Mouse (Mus musculus): Measurements from ENCODE around the gene Gm14226. TPM values are rescaled to one million over a fixed set of nuclear protein-coding genes. Genes with fewer than 3 reads are reported as not detected.

The Gm14226 gene
- total and polyA plus RNA-seq, 3 experiments = 0.07 to 0.08 TPM; not detected in 1

- Histone ChIP-seq H3K36me3 (ENCODE audit: control insufficient read depth in 1 of 2, insufficient read depth in 2 of 2, low read length in 2 of 2) (peaks cover 5% of the 10 kb centered on the region in 2 experiments), H3K9me3 (replicated peaks; ENCODE audit: insufficient read depth, low read length) (no peaks in the 10 kb centered on the region), H3K27ac (ENCODE audit: control insufficient read depth, low read depth, low read length) (no peak overlapping the region), H3K4me1 (ENCODE audit: control insufficient read depth in 1 of 2, insufficient read depth in 2 of 2, low read length in 2 of 2) (no peaks in the 10 kb centered on the region; a peak in 1 of 4 replicates), H3K79me2 (ENCODE audit: control insufficient read depth, insufficient read depth, low read length, poor library complexity) (no peaks in the 10 kb centered on the region), H3K9ac (ENCODE audit: control insufficient read depth, low read depth, low read length, poor library complexity, severe bottlenecking) (no peak overlapping the region), H3K27me3 (ENCODE audit: control insufficient read depth in 1 of 2, insufficient read depth in 2 of 2, low read length in 2 of 2) (no peaks in the 10 kb centered on the region), H3K4me3 (ENCODE audit: control insufficient read depth in 1 of 2, insufficient read depth in 1 of 2, low read depth in 2 of 2, low read length in 2 of 2) (no peak overlapping the region)
- TF ChIP-seq CHD1 (IDR thresholded peaks at IDR 0.05; ENCODE audit: low read depth, low read length) (no peak), UBTF (IDR thresholded peaks at IDR 0.05; ENCODE audit: borderline replicate concordance, insufficient read depth, low read depth, low read length) (no peak), MAFK (IDR thresholded peaks at IDR 0.05; ENCODE audit: borderline replicate concordance, low read depth, low read length) (no peak), GATA1 (IDR thresholded peaks at IDR 0.05; ENCODE audit: low read depth, low read length) (no peak), KAT2A (conservative IDR thresholded peaks at IDR 0.05; ENCODE audit: low read depth, low read length) (no peak), MEF2A (IDR thresholded peaks at IDR 0.05; ENCODE audit: extremely low read depth, insufficient replicate concordance, low read depth, low read length, poor library complexity, severe bottlenecking) (no peak), ZC3H11A (IDR thresholded peaks at IDR 0.05; ENCODE audit: low read depth, low read length) (no peak), RAD21 (IDR thresholded peaks at IDR 0.05; ENCODE audit: low read depth, low read length) (no peak), EP300 (IDR thresholded peaks at IDR 0.05; ENCODE audit: low read depth in 1 of 2, low read length in 2 of 2) (no peak), NELFE (IDR thresholded peaks at IDR 0.05; ENCODE audit: low read depth, low read length) (no peak), MYB (IDR thresholded peaks at IDR 0.05; ENCODE audit: low read depth, low read length) (no peak), ELF1 (IDR thresholded peaks at IDR 0.05; ENCODE audit: low read depth, low read length) (no peak), BHLHE40 (IDR thresholded peaks at IDR 0.05; ENCODE audit: borderline replicate concordance, low read depth, low read length) (no peak), E2F4 (IDR thresholded peaks at IDR 0.05; ENCODE audit: borderline replicate concordance, low read depth, low read length) (no peak), TBP (IDR thresholded peaks at IDR 0.05; ENCODE audit: low read depth, low read length) (no peak), CTCF (IDR thresholded peaks at IDR 0.05 in 2 of 3, conservative IDR thresholded peaks at IDR 0.05 in 1 of 3; ENCODE audit: control insufficient read depth in 1 of 3, insufficient read depth in 1 of 3, low read depth in 2 of 3, low read length in 3 of 3, poor library complexity in 1 of 3, severe bottlenecking in 1 of 3) (no peak)
- no peak for DNase-seq (ENCODE audit: low read depth, low spot score)
These were observed 38.1 kb downstream of the Gm14226 start for GRCm38 (mm10) chr2:155056076-155056578.

GRCm38 (mm10) chr2:155057361-155057760 is 39.3 kb downstream of the Gm14226 start:
- no peaks in the 10 kb centered on the region for H3K79me2 ChIP-seq (ENCODE audit: control insufficient read depth, insufficient read depth, low read length, poor library complexity)
- no peak for DNase-seq (ENCODE audit: low read depth, low spot score)
- H3K27me3 ChIP-seq (ENCODE audit: control insufficient read depth in 1 of 2, insufficient read depth in 2 of 2, low read length in 2 of 2) = no peaks in the 10 kb centered on the region
- H3K9ac ChIP-seq (ENCODE audit: control insufficient read depth, low read depth, low read length, poor library complexity, severe bottlenecking) = no peak overlapping the region
- no peaks in the 10 kb centered on the region; a peak in 1 of 4 replicates for H3K4me1 ChIP-seq (ENCODE audit: control insufficient read depth in 1 of 2, insufficient read depth in 2 of 2, low read length in 2 of 2)
- H3K9me3 ChIP-seq (replicated peaks; ENCODE audit: insufficient read depth, low read length) = no peaks in the 10 kb centered on the region
- no peak overlapping the region for H3K27ac ChIP-seq (ENCODE audit: control insufficient read depth, low read depth, low read length)
- TF ChIP-seq RCOR1 (IDR thresholded peaks at IDR 0.05; ENCODE audit: low read depth, low read length) = no peak
- no peak for TF ChIP-seq TBP (IDR thresholded peaks at IDR 0.05; ENCODE audit: low read depth, low read length)
- no peak for TF ChIP-seq CTCF (IDR thresholded peaks at IDR 0.05 in 2 of 3, conservative IDR thresholded peaks at IDR 0.05 in 1 of 3; ENCODE audit: control insufficient read depth in 1 of 3, insufficient read depth in 1 of 3, low read depth in 2 of 3, low read length in 3 of 3, poor library complexity in 1 of 3, severe bottlenecking in 1 of 3)
- no peak for TF ChIP-seq MYB (IDR thresholded peaks at IDR 0.05; ENCODE audit: low read depth, low read length)
- no peak for TF ChIP-seq RAD21 (IDR thresholded peaks at IDR 0.05; ENCODE audit: low read depth, low read length)
- no peak for TF ChIP-seq ZKSCAN1 (IDR thresholded peaks at IDR 0.05; ENCODE audit: low read depth, low read length)
- TF ChIP-seq HCFC1 (IDR thresholded peaks at IDR 0.05; ENCODE audit: low read depth, low read length) = no peak
- no peak for TF ChIP-seq BHLHE40 (IDR thresholded peaks at IDR 0.05; ENCODE audit: borderline replicate concordance, low read depth, low read length)
- no peak for TF ChIP-seq CHD2 (IDR thresholded peaks at IDR 0.05; ENCODE audit: low read length)
- TF ChIP-seq ZNF384 (IDR thresholded peaks at IDR 0.05; ENCODE audit: low read depth, low read length) = no peak
- no peak for TF ChIP-seq MAFK (IDR thresholded peaks at IDR 0.05; ENCODE audit: borderline replicate concordance, low read depth, low read length)
- no peak for TF ChIP-seq UBTF (IDR thresholded peaks at IDR 0.05; ENCODE audit: borderline replicate concordance, insufficient read depth, low read depth, low read length)
- no peak for TF ChIP-seq MEF2A (IDR thresholded peaks at IDR 0.05; ENCODE audit: extremely low read depth, insufficient replicate concordance, low read depth, low read length, poor library complexity, severe bottlenecking)
- no peak for TF ChIP-seq NELFE (IDR thresholded peaks at IDR 0.05; ENCODE audit: low read depth, low read length)
- TF ChIP-seq MAX (IDR thresholded peaks at IDR 0.05; ENCODE audit: low read length) = no peak
- no peak for TF ChIP-seq POLR2A (IDR thresholded peaks at IDR 0.05; ENCODE audit: control insufficient read depth in 1 of 2, insufficient read depth in 1 of 2, low read depth in 1 of 2, low read length in 2 of 2, poor library complexity in 1 of 2)
- no peak for TF ChIP-seq MAZ (IDR thresholded peaks at IDR 0.05; ENCODE audit: low read depth, low read length)
- no peak for TF ChIP-seq GATA1 (IDR thresholded peaks at IDR 0.05; ENCODE audit: low read depth, low read length)
- no peak for TF ChIP-seq ZC3H11A (IDR thresholded peaks at IDR 0.05; ENCODE audit: low read depth, low read length)
- no peak for TF ChIP-seq JUND (IDR thresholded peaks at IDR 0.05; ENCODE audit: low read depth, low read length)
- H3K36me3 ChIP-seq (ENCODE audit: control insufficient read depth in 1 of 2, insufficient read depth in 2 of 2, low read length in 2 of 2) = peaks cover 2 to 10% of the 10 kb centered on the region in 2 experiments; a peak in 3 of 4 replicates
- H3K4me3 ChIP-seq (ENCODE audit: control insufficient read depth in 1 of 2, insufficient read depth in 1 of 2, low read depth in 2 of 2, low read length in 2 of 2) = no peak overlapping the region
